9 mouse cellular contexts compared by ENCODE assay signal in genomic region chr5:30525920-30526836, GRCm38 (mm10). TPM values are rescaled to one million over a fixed set of nuclear protein-coding genes. Genes with fewer than 3 reads are reported as not detected.
DNase-seq lines count a peak whose midpoint lies in the region; ATAC-seq and TF ChIP-seq lines count a peak whose summit lies in the region.
"Had no signal": no experiment of that assay in that cellular context is flagged by ENCODE, and none has a peak within 500 bp of the region (broad histone marks: within the 10 kb centered on the region; RNA-seq: fewer than 3 reads in every experiment).

No protein-coding gene starts in this region.

- no peaks in the 10 kb centered on the region for H3K9me3 ChIP-seq in kidney, embryonic 16.5 days (ENCODE audit: low read length)
- no peaks in the 10 kb centered on the region for H3K9me3 ChIP-seq in forebrain, embryonic 16.5 days (ENCODE audit: control insufficient read depth, low read length)
- no peaks in the 10 kb centered on the region for H3K9me3 ChIP-seq in lung, postnatal 0 days (ENCODE audit: low read length)

- no peaks in the 10 kb centered on the region for H3K36me3 ChIP-seq in kidney, embryonic 16.5 days (ENCODE audit: insufficient read depth, low read length)
- no peaks in the 10 kb centered on the region for H3K36me3 ChIP-seq in forebrain, embryonic 16.5 days (ENCODE audit: control insufficient read depth, insufficient read depth)
- H3K36me3 ChIP-seq in lung, postnatal 0 days (ENCODE audit: insufficient read depth, low read length) = no peaks in the 10 kb centered on the region

- DNase-seq in kidney, adult 18-20 months = no peak
- DNase-seq in embryo, embryonic 10 days (ENCODE audit: low spot score) = peak; percentile 21
- DNase-seq in lung, postnatal 0 days (ENCODE audit: low spot score) = peak; percentile 85
- DNase-seq in thymus, postnatal 10 days (ENCODE audit: low spot score in 2 of 2) = no peak

- H3K4me3 ChIP-seq in kidney, embryonic 16.5 days (ENCODE audit: low read length) = no peak overlapping the region
- no peak overlapping the region for H3K4me3 ChIP-seq in forebrain, embryonic 16.5 days (replicated peaks; ENCODE audit: low read length)
- H3K4me3 ChIP-seq in lung, postnatal 0 days (ENCODE audit: low read depth, low read length) = no peak overlapping the region
- H3K4me3 ChIP-seq: erythroblast, embryonic 14.5 days had no signal

- H3K9ac ChIP-seq in kidney, embryonic 16.5 days (replicated peaks; ENCODE audit: low read length) = no peak overlapping the region
- no peak overlapping the region for H3K9ac ChIP-seq in forebrain, embryonic 16.5 days (replicated peaks; ENCODE audit: low read depth, low read length)
- no peak overlapping the region for H3K9ac ChIP-seq in lung, postnatal 0 days (replicated peaks; ENCODE audit: low read depth)

- no peak overlapping the region for H3K4me2 ChIP-seq in kidney, embryonic 16.5 days (replicated peaks; ENCODE audit: low read depth, low read length)
- no peak overlapping the region for H3K4me2 ChIP-seq in forebrain, embryonic 16.5 days (ENCODE audit: low read length)
- no peak overlapping the region for H3K4me2 ChIP-seq in lung, postnatal 0 days (replicated peaks; ENCODE audit: low read depth, low read length)

- TF ChIP-seq CTCF in lung, postnatal 0 days (IDR thresholded peaks at IDR 0.05) = no peak

- peak; percentile 55 for TF ChIP-seq EP300 in lung, postnatal 0 days (IDR thresholded peaks at IDR 0.05)

- peak overlapping the region; percentile 30; the same call in 1 of the 2 replicates for H3K27ac ChIP-seq in kidney, embryonic 16.5 days (ENCODE audit: low read length)
- peak overlapping the region; percentile 5; the same call in 1 of the 2 replicates for H3K27ac ChIP-seq in forebrain, embryonic 16.5 days (ENCODE audit: low read length)
- H3K27ac ChIP-seq in lung, postnatal 0 days (ENCODE audit: low read length) = peak overlapping the region; percentile 66

- 19% methylated on average over 12 of the region's 12 CpGs for WGBS in kidney, embryonic 16.5 days
- 8% methylated on average over 12 of the region's 12 CpGs for WGBS in forebrain, embryonic 16.5 days
- WGBS in lung, postnatal 0 days = 18% methylated on average over 12 of the region's 12 CpGs

- H3K4me1 ChIP-seq in kidney, embryonic 16.5 days (ENCODE audit: insufficient read depth, low read length) = 0 out of 2 replicates have a peak, but pooled peaks cover 3% of the 10 kb centered on the region
- H3K4me1 ChIP-seq in forebrain, embryonic 16.5 days (replicated peaks; ENCODE audit: control insufficient read depth, insufficient read depth, low read length) = peaks cover 25% of the 10 kb centered on the region
- peaks cover 3% of the 10 kb centered on the region; the same call in 1 of the 2 replicates for H3K4me1 ChIP-seq in lung, postnatal 0 days (ENCODE audit: insufficient read depth, low read depth, low read length)

- 0 out of 2 replicates have a peak, but pooled peaks cover 4% of the 10 kb centered on the region for H3K27me3 ChIP-seq in kidney, embryonic 16.5 days (ENCODE audit: insufficient read depth, low read length)
- no peaks in the 10 kb centered on the region for H3K27me3 ChIP-seq in forebrain, embryonic 16.5 days (replicated peaks; ENCODE audit: control insufficient read depth, insufficient read depth, low read length)
- H3K27me3 ChIP-seq in lung, postnatal 0 days (replicated peaks; ENCODE audit: insufficient read depth, low read length) = no peaks in the 10 kb centered on the region

- ATAC-seq in kidney, embryonic 16.5 days (ENCODE audit: low FRiP score, low TSS enrichment) = peak; percentile 80
- ATAC-seq in forebrain, embryonic 16.5 days = peak; percentile 88
- peak; percentile 84 for ATAC-seq in lung, postnatal 0 days
- ATAC-seq in granulocyte monocyte progenitor cell, adult 5-6 weeks (replicated peaks; ENCODE audit: poor library complexity, severe bottlenecking) = no peak

RNA-seq across cellular contexts. Expression of gene Cib4, which starts 19.5 kb away (rescaled TPM):
- polyA plus RNA-seq in kidney, embryonic 16.5 days (2015; fragmentation: Nextera tagmentation; extraction: Ambion mirVana) = not detected in 2 replicates
- not detected in 2 replicates for polyA plus RNA-seq in forebrain, embryonic 16.5 days (2015; fragmentation: Nextera tagmentation; extraction: Ambion mirVana)
- polyA plus RNA-seq in lung, postnatal 0 days (2015; fragmentation: Nextera tagmentation; extraction: Ambion mirVana) = 0.26 TPM in 1 of 2 replicates, not detected in the other
- not detected in 2 replicates for total RNA-seq in granulocyte monocyte progenitor cell, adult 5-6 weeks (2014; fragmentation: Nextera tagmentation)
- total RNA-seq in granulocyte monocyte progenitor cell, adult 5-6 weeks (2017) = not detected in 2 replicates
- total RNA-seq: left cerebral cortex, postnatal 25 days had no signal
- polyA plus RNA-seq: erythroblast, embryonic 14.5 days had no signal

Comparison
In these comparisons a context has a peak if more than half of its experiments do, and no peak if none do; other contexts are left out.
1. H3K27ac ChIP-seq: peak in every context shown above with its lines; median percentile 66 in lung, postnatal 0 days; 30 in kidney, embryonic 16.5 days; 5 in forebrain, embryonic 16.5 days.
2. DNase-seq: peak in embryo, embryonic 10 days (single experiment) and lung, postnatal 0 days (single experiment); none in kidney, adult 18-20 months (single experiment) and thymus, postnatal 10 days (0 of 2).